Mouse (Mus musculus): ENCODE data around the gene Tmem45b. TPM values are rescaled to one million over a fixed set of nuclear protein-coding genes. Genes with fewer than 3 reads are reported as not detected.

Gene Tmem45b
- polyA plus RNA-seq, 1 experiment from 2014 or later = 0.18 TPM

GRCm38 (mm10) chr9:31385947-31386354, 78.3 kb downstream of the Tmem45b start, which contains the start of gene Nfrkb:
Gene Nfrkb, plus strand, starts transcription at chr9:31386192.
- H3K9ac ChIP-seq (replicated peaks; ENCODE audit: low read length) = peak within 1 kb of the TSS; percentile 83
- peaks cover 14% of the 10 kb centered on the region for H3K4me1 ChIP-seq (ENCODE audit: control insufficient read depth, insufficient read depth, low read length)
- H3K36me3 ChIP-seq (ENCODE audit: control insufficient read depth, insufficient read depth, low read length) = peaks cover 19% of the 10 kb centered on the region
- H3K27ac ChIP-seq (replicated peaks; ENCODE audit: low read depth, low read length) = peak within 1 kb of the TSS; percentile 63; the same call in 1 of the 2 replicates
- no peaks in the 10 kb centered on the region for H3K9me3 ChIP-seq (ENCODE audit: control insufficient read depth, low read length)
- H3K4me2 ChIP-seq (ENCODE audit: low read length) = peak within 1 kb of the TSS; percentile 86
- DNase-seq (peak; percentile 98), ATAC-seq (ENCODE audit: low FRiP score, low TSS enrichment) (peak; percentile 99)
- WGBS = under 1% methylated on average over 46 of the region's 46 CpGs
- peak within 1 kb of the TSS; percentile 85 for H3K4me3 ChIP-seq (replicated peaks; ENCODE audit: low read depth, low read length)
- no peaks in the 10 kb centered on the region for H3K27me3 ChIP-seq (ENCODE audit: control insufficient read depth, insufficient read depth, low read length)

GRCm38 (mm10) chr9:31385500-31385869, 78.8 kb downstream of the Tmem45b start:
- DNase-seq (no peak), ATAC-seq (ENCODE audit: low FRiP score, low TSS enrichment) (peak; percentile 28; the same call in 1 of the 2 replicates)
- Histone ChIP-seq H3K4me3 (replicated peaks; ENCODE audit: low read depth, low read length) (peak overlapping the region; percentile 85), H3K9ac (replicated peaks; ENCODE audit: low read length) (peak overlapping the region; percentile 83), H3K27me3 (ENCODE audit: control insufficient read depth, insufficient read depth, low read length) (no peaks in the 10 kb centered on the region), H3K9me3 (ENCODE audit: control insufficient read depth, low read length) (no peaks in the 10 kb centered on the region), H3K4me1 (ENCODE audit: control insufficient read depth, insufficient read depth, low read length) (peaks cover 14% of the 10 kb centered on the region), H3K36me3 (ENCODE audit: control insufficient read depth, insufficient read depth, low read length) (peaks cover 14% of the 10 kb centered on the region), H3K27ac (replicated peaks; ENCODE audit: low read depth, low read length) (no peak overlapping the region; the same call in 1 of the 2 replicates), H3K4me2 (ENCODE audit: low read length) (peak overlapping the region; percentile 86)
- 32% methylated on average over 4 of the region's 4 CpGs for WGBS

GRCm38 (mm10) chr9:31384786-31385499, 79.3 kb downstream of the Tmem45b start:
- no peaks in the 10 kb centered on the region for H3K27me3 ChIP-seq (ENCODE audit: control insufficient read depth, insufficient read depth, low read length)
- WGBS = 82% methylated on average over 17 of the region's 17 CpGs
- no peak overlapping the region for H3K4me3 ChIP-seq (replicated peaks; ENCODE audit: low read depth, low read length)
- ATAC-seq (ENCODE audit: low FRiP score, low TSS enrichment) = no peak
- H3K4me2 ChIP-seq (ENCODE audit: low read length) = peak overlapping the region; percentile 86; the same call in 1 of the 2 replicates
- peaks cover 9% of the 10 kb centered on the region; the same call in 1 of the 2 replicates for H3K36me3 ChIP-seq (ENCODE audit: control insufficient read depth, insufficient read depth, low read length)
- no peaks in the 10 kb centered on the region for H3K9me3 ChIP-seq (ENCODE audit: control insufficient read depth, low read length)
- no peak for DNase-seq
- peaks cover 14% of the 10 kb centered on the region for H3K4me1 ChIP-seq (ENCODE audit: control insufficient read depth, insufficient read depth, low read length)
- no peak overlapping the region for H3K27ac ChIP-seq (replicated peaks; ENCODE audit: low read depth, low read length)
- H3K9ac ChIP-seq (replicated peaks; ENCODE audit: low read length) = no peak overlapping the region

- Histone ChIP-seq H3K4me3 (replicated peaks; ENCODE audit: low read depth, low read length) (no peak overlapping the region), H3K9ac (replicated peaks; ENCODE audit: low read length) (no peak overlapping the region), H3K9me3 (ENCODE audit: control insufficient read depth, low read length) (peaks cover 9% of the 10 kb centered on the region; the same call in 1 of the 2 replicates), H3K36me3 (ENCODE audit: control insufficient read depth, insufficient read depth, low read length) (peaks cover 34% of the 10 kb centered on the region), H3K27me3 (ENCODE audit: control insufficient read depth, insufficient read depth, low read length) (no peaks in the 10 kb centered on the region), H3K4me2 (ENCODE audit: low read length) (no peak overlapping the region), H3K27ac (replicated peaks; ENCODE audit: low read depth, low read length) (no peak overlapping the region), H3K4me1 (ENCODE audit: control insufficient read depth, insufficient read depth, low read length) (no peaks in the 10 kb centered on the region)
- DNase-seq = no peak
- ATAC-seq (ENCODE audit: low FRiP score, low TSS enrichment) = no peak
These were observed 87.6 kb downstream of the Tmem45b start for GRCm38 (mm10) chr9:31376661-31377060.

Other genes starting within 250 kb of the Tmem45b start
- gene Prdm10, start 183.9 kb downstream of the Tmem45b start, polyA plus RNA-seq (2014; fragmentation: Nextera tagmentation; extraction: Ambion mirVana) = 9.1 and 9.7 TPM in 2 replicates
- gene Nfrkb, start 78.3 kb downstream of the Tmem45b start, polyA plus RNA-seq (2014; fragmentation: Nextera tagmentation; extraction: Ambion mirVana) = 35.5 and 41.8 TPM in 2 replicates